Mouse (Mus musculus) left cerebral cortex, postnatal 25 days (tissue): ENCODE data around the gene Adam30. TPM values are rescaled to one million over a fixed set of nuclear protein-coding genes. Genes with fewer than 3 reads are reported as not detected.

ENCODE experiments used
- DNase-seq, 2 experiments: peaks; one replicate each; pipeline ENCODE4 v3.0.0; 2022; ENCODE audit warnings: low spot score in 2 of 2, mixed read lengths in 1 of 2
- intact Hi-C: fragments of 180-260 bp; cut with DNase I; formaldehyde crosslinking; loops from one replicate; pipeline ENCODE4 v1.15.1; 2025
- total RNA-seq, 2 experiments: library from RNA; stranded (reverse); gene quantifications; 2 replicates each; pipeline ENCODE4 v1.2.3; 2021

Adam30 gene
- total RNA-seq, 2 experiments from 2014 or later: not detected

DNA sequence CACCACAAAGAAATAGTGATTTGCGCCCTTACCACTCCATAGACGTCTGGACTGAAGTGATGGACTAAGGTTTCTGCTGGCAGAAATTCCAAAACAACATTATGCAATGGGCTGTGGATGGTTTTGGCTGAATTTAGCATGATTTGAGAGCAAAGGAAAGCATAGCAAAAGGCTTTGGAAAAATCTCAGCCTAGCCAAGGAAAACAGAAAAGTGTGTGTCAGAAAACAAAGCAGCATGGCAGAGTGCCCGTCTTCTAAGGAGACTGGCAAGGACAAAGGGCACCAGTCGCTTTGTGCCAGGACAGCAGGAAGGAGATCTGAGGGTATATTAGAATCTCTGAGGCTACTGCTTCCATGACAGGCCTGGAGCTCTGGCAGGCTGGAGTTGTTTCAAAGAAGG lies 17.9 kb downstream of the Adam30 start:
- intact Hi-C loops: no loop called here
- DNase-seq: peak in 1 of 2 experiments; percentile 62

DNA sequence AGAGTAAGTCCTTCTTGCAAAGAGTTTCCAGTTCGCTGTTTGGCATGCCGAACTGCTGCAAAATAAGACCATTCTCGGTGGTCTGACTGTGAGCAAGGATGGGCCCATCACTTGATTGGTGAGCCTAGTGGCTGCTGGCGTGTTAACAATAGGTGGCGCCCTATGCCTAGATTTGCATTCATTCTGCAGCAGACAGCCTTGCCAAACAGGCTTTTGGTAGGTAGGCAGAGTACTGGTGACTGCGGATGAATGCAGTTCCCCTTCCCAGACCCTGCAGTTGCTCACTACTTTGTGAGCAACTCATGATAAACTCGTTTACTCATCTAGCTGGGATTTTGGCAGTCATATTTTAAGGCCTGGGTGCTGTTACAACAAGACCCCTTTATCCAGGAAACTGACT lies 20.4 kb downstream of the Adam30 start:
- intact Hi-C loops: no loop called here
- DNase-seq: peak; percentile 24 to 31

DNA sequence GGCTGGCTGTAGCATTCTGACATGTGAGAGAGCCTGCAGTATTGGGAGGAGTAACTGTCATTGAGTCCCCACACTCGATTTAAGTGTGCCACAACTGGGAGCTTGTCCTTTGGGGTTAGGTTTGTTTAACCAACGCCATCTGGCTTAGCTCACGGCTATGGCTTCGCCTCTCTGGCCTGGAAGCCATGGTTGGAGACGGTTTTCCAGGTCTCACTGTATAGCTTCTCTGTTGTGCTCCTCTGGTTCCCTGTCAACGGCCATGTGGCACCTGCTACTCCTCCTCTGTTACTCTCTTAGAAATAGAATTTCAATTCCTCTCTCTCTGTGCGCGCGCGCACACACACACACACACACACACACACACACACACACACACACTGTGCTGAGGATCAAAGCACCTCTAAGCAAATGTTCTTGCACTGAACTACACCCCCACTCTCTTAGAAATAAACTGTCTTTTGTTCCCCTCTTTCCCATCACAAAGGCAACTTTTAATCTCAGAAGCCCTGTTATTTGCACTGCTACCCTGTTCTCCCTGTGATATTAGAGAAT lies 24.8 kb downstream of the Adam30 start:
- no peak for DNase-seq
- intact Hi-C loops: no loop called here

DNA sequence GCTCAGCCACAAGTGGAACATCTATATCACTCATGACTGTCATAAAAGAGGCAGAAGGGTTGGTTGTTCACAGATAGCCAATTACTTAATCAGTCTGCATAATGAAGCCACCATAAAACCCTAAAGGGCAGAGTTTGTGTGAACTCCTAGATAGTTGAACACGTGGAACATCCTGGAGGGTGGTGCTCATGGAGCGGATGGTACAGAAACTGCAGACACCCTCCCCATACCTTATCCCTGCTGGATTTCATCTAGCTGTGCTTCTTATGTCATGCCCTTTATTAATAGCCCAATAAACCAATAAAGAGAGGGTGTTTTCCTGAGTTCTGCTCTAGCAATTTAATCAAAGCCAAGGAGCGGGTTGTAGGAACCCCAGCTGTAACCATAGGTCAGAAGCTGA lies 27.3 kb downstream of the Adam30 start:
- intact Hi-C loops: no loop called here

DNA sequence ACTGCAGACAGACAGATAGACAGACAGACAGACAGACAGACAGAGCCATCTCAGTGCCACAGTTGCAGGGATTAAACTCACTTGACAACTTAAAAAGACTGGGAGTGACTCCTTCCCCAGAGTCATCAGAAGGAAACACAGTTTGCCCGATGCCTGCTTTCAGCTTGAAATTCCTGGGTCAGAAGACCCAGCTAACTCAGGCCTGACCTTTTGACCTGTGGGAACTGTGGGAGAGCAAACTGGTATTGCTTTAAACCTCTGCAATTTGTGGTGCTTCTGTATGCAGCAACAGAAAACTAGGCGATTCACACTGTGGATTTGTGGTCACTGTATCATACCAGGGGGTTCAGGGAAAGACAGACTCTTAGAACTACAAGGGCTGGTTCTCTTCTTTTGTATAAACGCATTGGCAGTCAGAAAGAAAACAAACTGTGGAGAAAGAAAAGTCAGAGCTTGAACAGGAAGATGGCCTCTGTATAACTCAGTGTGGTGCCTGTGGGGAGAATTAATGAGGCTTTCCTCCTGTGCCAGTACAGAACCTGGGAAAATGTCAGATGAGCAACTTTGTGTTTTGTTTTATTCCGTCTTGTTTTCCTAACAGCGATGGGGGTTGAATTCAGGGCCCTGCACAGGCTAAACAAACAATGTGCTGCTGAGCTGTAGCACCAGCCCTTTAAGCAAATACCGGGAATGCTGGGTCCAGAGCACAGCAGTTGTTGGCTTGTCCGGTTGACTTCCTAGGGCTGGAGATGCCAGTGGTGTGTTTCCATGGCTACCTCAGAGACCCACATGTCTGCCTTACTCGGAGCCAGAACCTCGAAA lies 37.5 kb downstream of the Adam30 start:
- intact Hi-C loops: no loop called here

More for the DNA sequence above, 27.3 kb downstream of the Adam30 start:
- DNase-seq: no peak

DNA sequence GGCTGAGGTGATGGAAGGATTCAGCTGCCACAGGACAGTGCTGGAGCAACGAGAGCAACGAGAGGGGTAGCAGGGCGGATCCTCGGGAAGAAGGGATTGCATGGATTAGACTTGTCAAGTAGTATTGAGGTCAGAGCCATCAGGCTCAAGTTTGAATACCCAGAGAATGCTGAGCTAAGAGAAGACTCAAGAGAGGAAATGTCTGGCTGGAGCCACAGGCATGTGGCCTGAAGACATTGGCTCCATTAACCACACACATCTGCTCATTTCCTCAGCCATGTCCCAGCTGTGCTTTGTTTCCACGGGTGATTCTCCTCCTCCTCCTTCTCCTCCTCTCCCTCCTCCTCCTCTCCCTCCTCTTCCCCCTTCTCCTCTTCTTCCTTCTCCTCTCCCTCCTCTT lies 39.3 kb downstream of the Adam30 start:
- intact Hi-C loops: no loop called here
- no peak for DNase-seq

More for the DNA sequence above, 37.5 kb downstream of the Adam30 start:
- DNase-seq: no peak

DNA sequence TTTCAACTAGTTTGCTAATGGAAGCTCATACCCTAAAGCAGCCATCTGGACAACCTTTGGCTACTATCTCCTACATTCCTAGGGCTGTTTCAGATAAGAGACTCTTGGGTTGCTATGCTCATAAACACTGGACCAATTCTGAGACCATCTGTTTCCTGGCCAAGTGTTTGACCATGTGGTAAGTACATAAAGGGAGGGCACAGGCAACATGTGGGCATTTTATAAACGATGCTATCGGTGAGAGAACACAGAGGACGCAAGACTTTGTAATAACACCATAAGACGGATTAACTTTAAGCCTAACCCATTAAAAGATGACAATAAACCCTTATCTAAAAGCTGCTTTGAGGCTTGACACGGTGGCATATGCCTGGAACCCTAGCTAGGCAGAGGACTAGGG lies 42.9 kb downstream of the Adam30 start:
- DNase-seq: no peak
- intact Hi-C loops: no loop called here

DNA sequence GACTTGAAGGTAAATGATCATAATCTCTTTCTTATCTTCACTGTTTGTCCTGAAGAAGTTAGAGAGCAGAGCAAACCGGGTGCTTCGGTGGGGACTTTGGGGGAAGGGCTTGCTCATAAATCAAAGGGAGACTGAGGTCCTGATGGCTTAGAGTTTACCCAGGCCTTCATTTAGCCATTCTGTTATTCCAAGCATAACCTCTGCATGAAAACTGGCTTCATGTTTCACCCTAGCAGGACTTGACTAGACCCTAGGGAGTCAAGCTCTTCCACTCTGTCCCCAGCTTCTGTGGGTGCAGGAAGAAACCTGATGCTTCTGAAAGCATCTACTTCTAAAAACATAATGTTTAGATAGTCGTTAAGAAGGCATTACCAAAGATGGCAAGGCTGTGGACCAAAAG lies 46.5 kb downstream of the Adam30 start:
- intact Hi-C loops: no loop called here
- DNase-seq: no peak

DNA sequence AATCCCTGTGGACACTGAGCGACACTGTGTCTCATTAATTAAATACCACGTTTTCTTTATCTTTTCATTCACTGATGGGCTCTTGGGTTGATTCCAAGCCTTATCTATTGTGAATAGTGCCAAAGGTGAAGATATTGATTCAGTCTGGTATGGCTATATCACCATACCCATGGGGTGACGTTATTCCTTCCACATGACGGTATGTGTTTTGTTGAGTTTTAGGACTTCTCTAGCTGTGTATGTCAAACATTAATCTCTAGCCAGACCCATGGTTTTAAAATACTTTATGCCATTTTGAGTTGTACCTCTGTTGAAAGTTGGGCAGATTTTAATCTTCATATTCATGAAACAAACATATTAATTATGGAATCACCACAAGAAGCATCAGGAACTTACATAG lies 48.7 kb downstream of the Adam30 start:
- intact Hi-C loops: no loop called here
- DNase-seq: no peak

DNA sequence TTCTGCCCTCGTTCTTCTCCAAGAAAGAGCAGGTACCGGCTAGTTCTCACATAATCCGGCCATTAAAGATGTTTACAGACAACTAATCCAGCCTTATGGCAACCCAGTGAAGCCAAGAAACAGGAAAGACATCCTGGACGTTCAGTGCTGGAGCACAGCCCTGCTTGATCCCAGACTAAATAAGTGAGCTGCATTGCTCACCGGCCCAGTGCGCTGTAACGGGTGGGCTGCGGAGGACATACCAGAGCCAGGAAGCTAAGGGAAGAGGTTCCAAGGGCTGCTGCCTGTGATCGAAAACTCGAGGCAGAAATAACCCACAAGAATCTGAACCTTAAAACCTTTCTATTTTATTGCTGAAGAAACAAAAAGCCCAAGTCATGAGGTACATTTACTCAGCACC lies 50.4 kb downstream of the Adam30 start:
- intact Hi-C loops: loop anchor here (5.0 kb wide), 2 partner anchors 134 to 194 kb away; no protein-coding TSS in a partner anchor
- DNase-seq: no peak

DNA sequence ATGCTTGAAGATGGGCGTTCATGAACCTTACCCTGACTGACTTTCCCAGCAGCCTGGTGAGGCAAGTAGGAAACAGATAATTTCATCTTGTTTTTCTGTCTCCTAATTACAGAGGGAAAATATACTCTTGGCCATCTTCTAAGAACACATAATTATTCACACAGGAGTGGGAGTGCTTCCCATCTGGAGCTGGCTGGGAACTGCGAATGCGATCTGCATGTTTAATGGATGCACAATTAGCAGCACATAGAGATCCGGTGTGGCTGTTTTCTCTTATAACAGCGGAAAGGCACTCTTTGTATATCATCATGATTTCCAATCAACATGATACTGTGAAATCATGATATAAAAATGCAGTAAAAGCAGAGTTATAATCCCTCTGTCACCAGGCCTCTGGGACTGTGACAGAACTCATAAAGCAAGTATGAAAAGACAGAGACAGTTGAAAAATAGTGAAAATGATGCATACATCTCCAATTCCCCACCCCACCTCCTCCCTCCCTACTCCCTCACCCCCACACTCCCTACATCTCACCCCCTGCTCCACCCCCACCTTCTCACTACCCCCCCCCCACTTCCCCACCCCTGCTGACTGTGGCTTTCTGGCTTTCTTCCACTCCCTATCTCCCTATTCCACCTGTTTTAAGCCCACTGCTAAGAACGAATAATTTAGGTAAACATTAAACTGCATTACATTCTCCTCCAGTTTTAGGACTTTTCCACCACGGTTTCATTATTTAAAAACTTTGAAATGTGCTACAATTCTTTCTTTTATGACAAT lies 51.1 kb downstream of the Adam30 start:
- intact Hi-C loops: loop anchor here (5.0 kb wide), 2 partner anchors 134 to 194 kb away; no protein-coding TSS in a partner anchor
- peak; percentile 66 to 90 for DNase-seq

Other genes with a start within 250 kb of the Adam30 start
- gene Notch2, start 147.1 kb upstream of the Adam30 start, total RNA-seq: 10 to 100 TPM; 12.9 to 15.3 TPM
- gene Reg4, start 61.5 kb downstream of the Adam30 start, total RNA-seq: not detected
- gene Hmgcs2, start 119.8 kb downstream of the Adam30 start, total RNA-seq: 10 to 100 TPM in 1 of 2 experiments, 1 to 10 TPM in 1; 7.5 to 10.5 TPM
- gene Phgdh, start 179.4 kb downstream of the Adam30 start, total RNA-seq: 10 to 100 TPM; 51.7 to 54.5 TPM
- gene Zfp697, start 221.8 kb downstream of the Adam30 start, total RNA-seq: 10 to 100 TPM; 33.6 to 34.9 TPM